Mouse (Mus musculus) B cell, adult 2 months (primary cell): ENCODE measurements around the gene 9530077C05Rik.

ENCODE experiments used
- DNase-seq, 2 experiments: peaks; one replicate each; pipeline ENCODE4 v3.0.0; 2022

The 9530077C05Rik gene

GRCm38 (mm10) chr9:22466212-22466611, 54.9 kb downstream of the 9530077C05Rik start:
- DNase-seq, result no peak

- DNase-seq, result peak; percentile 58 to 72
Observed at GRCm38 (mm10) chr9:22467371-22468169, 56.3 kb downstream of the 9530077C05Rik start.

DNA sequence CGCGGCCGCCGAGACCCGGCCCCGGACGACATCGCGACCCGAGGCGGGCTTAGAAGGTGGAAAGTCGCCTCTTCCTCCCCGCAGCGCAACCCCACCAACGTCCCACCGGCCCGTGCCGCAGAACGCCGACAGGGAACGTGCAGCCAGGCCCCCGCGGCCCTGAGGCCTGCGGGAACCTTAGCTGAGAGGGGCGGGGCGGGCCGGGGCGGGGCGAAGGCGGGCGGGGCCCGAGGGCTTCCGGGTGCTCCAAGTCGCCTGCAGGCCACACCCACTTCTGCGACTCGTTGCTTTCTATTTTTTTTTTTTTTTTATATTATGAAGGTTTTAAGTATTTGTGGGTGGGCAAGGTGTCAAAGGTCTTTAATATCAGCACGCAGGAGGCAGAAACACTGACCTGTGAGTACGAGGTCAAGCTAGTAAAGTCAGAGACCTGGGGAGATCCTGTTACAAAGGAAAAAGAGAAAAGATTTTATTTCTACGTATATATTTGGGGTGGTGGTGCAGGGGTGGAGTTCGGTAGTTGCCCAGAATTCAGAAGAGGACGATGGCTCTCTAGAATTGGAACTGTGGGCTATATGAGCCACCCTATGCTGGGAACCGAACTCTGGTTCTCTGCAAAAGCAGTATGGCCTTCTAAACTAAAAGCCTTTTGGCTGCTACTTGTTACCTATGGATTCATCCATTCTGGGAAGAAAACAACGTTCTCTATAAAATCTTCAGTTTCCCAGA, 57.0 kb downstream of the 9530077C05Rik start:
- peak; percentile 70 to 74 for DNase-seq

DNA sequence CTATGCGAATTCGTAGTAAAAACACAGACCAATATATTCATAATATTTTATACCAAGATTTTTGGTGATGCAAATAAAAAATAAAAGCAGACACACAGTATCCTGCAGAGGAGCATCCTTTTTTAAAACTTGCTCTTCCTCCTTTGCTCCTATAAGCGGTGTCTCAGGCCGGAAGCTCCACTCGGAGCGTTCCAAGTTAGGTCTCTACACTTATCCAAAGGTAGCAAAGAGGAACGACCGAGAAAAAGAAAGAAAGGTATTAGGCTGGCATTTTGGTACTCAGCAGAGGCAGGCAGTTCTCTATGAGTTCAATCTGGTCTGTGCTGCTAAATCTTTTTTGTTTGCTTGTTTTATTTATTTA, 57.6 kb downstream of the 9530077C05Rik start:
- no peak for DNase-seq

GRCm38 (mm10) chr9:22469643-22470042, 58.3 kb downstream of the 9530077C05Rik start, which contains the start of gene Rp9:
TSS of gene Rp9 (minus strand) at chr9:22469743.
- DNase-seq, result no peak

DNA sequence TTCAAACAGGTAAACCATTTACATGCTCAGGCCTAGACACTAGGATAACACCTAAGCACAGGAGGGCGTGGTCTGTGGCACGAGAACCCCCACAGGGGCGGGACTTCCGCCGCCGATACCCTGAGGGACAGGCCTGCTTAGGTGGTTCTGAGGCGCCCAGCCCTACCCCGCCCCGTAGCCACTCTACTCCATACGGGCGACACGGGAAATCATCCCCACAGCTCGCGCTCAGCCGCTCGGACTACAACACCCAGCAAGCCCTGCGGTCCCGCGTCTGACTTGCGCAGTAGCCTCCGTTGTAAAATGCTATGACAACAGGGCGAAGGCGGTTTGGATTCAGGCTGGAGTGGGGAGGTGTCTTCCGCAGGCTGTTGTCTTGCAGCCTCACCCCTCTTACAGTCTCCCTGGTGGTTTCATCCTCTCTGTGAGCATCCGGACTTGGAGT, 64.1 kb downstream of the 9530077C05Rik start, which contains the start of gene Bbs9:
TSS of gene Bbs9 (plus strand) at position 292 of the 445 bp plus-strand sequence.
- peak; percentile 94 to 96 for DNase-seq

DNA sequence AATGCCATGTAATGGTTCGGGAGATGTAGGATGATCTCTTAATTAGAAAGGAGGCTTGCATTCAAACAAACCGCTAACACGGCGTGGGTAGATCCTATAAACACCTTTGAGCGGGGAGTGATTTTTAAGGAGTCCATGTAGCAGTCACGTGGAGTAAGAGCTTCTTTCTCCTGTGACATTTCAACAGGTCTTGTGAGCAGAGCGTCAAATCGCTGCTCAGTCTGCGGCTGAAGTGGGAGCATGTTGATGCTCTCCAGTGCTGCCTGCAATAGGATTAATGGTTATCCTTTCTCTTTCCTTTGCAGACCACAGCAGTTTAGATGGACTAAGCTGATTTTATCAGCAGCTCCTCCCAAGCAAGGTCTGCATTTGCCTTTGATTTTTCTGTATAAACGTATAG, 65.0 kb downstream of the 9530077C05Rik start:
- DNase-seq, result peak; percentile 4 to 7

DNA sequence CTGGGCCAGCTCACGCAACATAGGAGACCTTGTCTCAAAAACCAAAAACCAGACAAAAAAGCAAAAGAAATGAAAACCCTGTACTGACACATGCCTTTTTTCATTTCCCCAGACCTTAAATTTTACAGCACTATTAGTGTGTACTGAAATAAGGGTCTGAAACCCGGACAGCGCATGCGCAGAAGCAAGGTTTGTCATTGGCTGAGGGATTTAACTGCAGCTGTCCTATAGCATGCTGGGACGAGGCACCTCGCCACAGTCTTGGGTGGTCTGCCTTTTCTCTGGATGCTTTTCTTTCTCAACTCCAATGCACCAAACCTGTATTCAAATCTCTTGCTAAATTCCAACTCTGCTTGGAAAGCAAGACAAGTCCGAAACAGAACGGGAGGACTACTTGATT, 67.6 kb downstream of the 9530077C05Rik start:
- DNase-seq, result no peak

GRCm38 (mm10) chr9:22483866-22484561, 72.7 kb downstream of the 9530077C05Rik start:
- no peak for DNase-seq

DNA sequence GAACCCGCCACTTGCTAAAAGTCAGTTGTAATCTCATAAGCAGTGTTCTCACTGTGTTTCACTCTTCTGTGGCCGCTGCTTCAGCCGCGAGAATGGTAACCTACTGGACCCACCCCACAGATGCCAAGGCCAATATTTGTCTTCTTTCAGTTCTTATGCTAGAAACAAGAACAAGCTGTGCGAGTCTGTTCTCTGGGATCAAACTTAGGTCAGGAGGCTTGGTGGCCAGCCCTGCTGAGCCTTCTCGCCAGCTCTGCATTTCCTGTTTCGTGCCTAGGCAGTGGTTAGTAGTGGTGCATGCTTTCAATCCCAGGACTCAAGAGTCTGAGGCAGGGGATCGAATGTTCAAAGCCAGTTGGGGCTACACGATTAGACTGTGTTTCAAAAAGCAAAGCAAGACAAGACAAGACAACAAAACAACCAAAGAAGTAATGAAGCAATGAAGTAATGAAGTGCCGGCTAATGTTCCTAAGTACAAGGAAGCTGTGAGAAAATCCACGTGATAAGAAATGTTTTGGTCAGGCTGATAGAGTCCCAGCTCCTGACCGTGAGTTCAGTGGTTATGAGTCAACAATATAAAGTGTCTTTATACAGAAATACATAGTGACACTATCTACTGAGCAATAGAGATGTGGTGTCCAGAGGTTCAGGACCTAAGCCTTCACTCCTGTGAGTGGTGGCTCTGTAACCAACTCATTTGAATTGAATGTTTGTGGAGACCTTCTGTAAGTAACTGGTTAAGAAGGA, 73.4 kb downstream of the 9530077C05Rik start:
- DNase-seq, result no peak

DNA sequence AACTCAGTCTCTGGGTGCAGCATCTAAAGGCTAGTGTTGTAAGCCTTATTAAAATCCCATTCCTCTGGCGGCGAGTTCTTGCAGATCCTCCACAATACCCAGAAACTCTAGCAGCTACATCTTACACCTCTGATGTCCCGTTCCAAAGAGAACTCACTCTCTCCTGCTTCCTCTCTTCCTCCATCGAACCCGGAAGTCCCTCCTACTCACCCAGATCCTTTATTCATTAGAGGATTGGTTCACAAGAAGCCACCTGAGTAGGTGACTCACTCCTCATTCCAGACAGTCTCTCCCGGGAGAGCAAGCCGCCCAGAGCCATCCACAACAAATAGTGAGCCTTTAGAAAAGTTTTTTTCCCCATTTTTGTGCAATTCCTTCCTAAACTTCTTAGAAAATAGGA, 74.9 kb downstream of the 9530077C05Rik start:
- no peak for DNase-seq

DNA sequence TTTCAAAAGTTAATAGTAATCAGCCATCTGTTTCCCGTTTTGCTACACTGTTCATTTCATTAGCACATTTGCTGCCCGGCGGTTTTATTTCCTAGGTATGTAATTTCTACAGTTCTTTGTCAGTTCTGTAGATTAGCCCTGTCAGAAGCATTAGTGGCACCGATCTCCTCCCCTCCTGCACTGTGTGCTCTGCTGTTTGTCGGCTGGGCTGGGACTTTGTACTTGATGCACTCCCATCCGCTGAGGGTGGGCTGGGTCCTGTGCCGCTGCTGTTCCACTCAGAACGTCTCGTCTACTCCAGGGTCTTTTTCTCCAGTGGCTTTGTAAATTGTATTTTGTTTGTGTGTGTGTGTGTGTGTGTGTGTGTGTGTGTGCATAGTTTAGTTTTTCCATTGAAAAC, 77.7 kb downstream of the 9530077C05Rik start:
- no peak for DNase-seq
